Mouse (Mus musculus) left cerebral cortex, postnatal 4 days (tissue): ENCODE measurements around the gene Runx3. TPM values are rescaled to one million over a fixed set of nuclear protein-coding genes. Genes with fewer than 3 reads are reported as not detected.

ENCODE experiments used
- DNase-seq: peaks from one replicate; pipeline ENCODE4 v3.0.0-alpha.2; 2022
- intact Hi-C: fragments of 180-260 bp; cut with DNase I; formaldehyde crosslinking; loops from one replicate; pipeline ENCODE4 v1.15.1; 2025
- total RNA-seq, 2 experiments: library from RNA; stranded (reverse); gene quantifications; 2 replicates each; pipeline ENCODE4 v1.2.3; 2021

The Runx3 gene
- total RNA-seq, 2 experiments from 2014 or later: 0.08 TPM; not detected in 1

- no peak for DNase-seq
- intact Hi-C loops: loop anchor here (10.0 kb wide), 1 partner anchor 194 kb away; no protein-coding TSS in a partner anchor
Observed at GRCm38 (mm10) chr4:135148660-135149059, 28.2 kb downstream of the Runx3 start.

GRCm38 (mm10) chr4:135150031-135150801, 29.8 kb downstream of the Runx3 start:
- DNase-seq: peak; percentile 80
- intact Hi-C loops: no loop called here

- intact Hi-C loops: no loop called here
- no peak for DNase-seq
Observed at GRCm38 (mm10) chr4:135151111-135151987, 30.9 kb downstream of the Runx3 start.

GRCm38 (mm10) chr4:135151988-135152594, 31.6 kb downstream of the Runx3 start:
- intact Hi-C loops: no loop called here
- DNase-seq: no peak

- no peak for DNase-seq
- intact Hi-C loops: no loop called here
Observed at GRCm38 (mm10) chr4:135152834-135153259, 32.4 kb downstream of the Runx3 start.

GRCm38 (mm10) chr4:135153260-135154088, 33.0 kb downstream of the Runx3 start:
- intact Hi-C loops: no loop called here
- no peak for DNase-seq

- intact Hi-C loops: no loop called here
- no peak for DNase-seq
Observed at GRCm38 (mm10) chr4:135154089-135154949, 33.9 kb downstream of the Runx3 start.

- intact Hi-C loops: no loop called here
- DNase-seq: no peak
Observed at GRCm38 (mm10) chr4:135155106-135155800, 34.8 kb downstream of the Runx3 start.

GRCm38 (mm10) chr4:135155805-135156469, 35.5 kb downstream of the Runx3 start:
- intact Hi-C loops: no loop called here
- no peak for DNase-seq

GRCm38 (mm10) chr4:135156531-135156930, 36.1 kb downstream of the Runx3 start:
- intact Hi-C loops: no loop called here
- no peak for DNase-seq

GRCm38 (mm10) chr4:135157329-135157728, 36.9 kb downstream of the Runx3 start:
- DNase-seq: no peak
- intact Hi-C loops: no loop called here

GRCm38 (mm10) chr4:135158724-135159409, 38.4 kb downstream of the Runx3 start:
- intact Hi-C loops: no loop called here
- DNase-seq: no peak

- no peak for DNase-seq
- intact Hi-C loops: no loop called here
Observed at GRCm38 (mm10) chr4:135159663-135160062, 39.2 kb downstream of the Runx3 start.

- intact Hi-C loops: no loop called here
- no peak for DNase-seq
Observed at GRCm38 (mm10) chr4:135160168-135160567, 39.7 kb downstream of the Runx3 start.

- DNase-seq: no peak
- intact Hi-C loops: no loop called here
Observed at GRCm38 (mm10) chr4:135161441-135161840, 41.0 kb downstream of the Runx3 start.

GRCm38 (mm10) chr4:135165761-135166160, 45.3 kb downstream of the Runx3 start:
- intact Hi-C loops: no loop called here
- no peak for DNase-seq

GRCm38 (mm10) chr4:135166413-135167225, 46.2 kb downstream of the Runx3 start:
- no peak for DNase-seq
- intact Hi-C loops: no loop called here
